Mouse (Mus musculus) brain, embryonic 14.5 days (tissue): ENCODE results near the gene Mrpl51. TPM values are rescaled to one million over a fixed set of nuclear protein-coding genes. Genes with fewer than 3 reads are reported as not detected.
A peak's percentile ranks its signal among the peaks of the same experiment; 100 is the strongest.
"Not testable (repeated sequence)": the region's sequence is repeated elsewhere in the genome, so short reads cannot be mapped to it uniquely, and the experiment has no call there.

ENCODE experiments used
- DNase-seq: peaks from one replicate; pipeline ENCODE4 v3.0.0-alpha.2; 2011; ENCODE audit warnings: low read depth
- CTCF ChIP-seq: fragments of 200-500 bp; IDR thresholded peaks from 2 replicates; pipeline ENCODE4 v1.5.1; 2012; ENCODE audit warnings: inconsistent platforms, mild to moderate bottlenecking, moderate library complexity, borderline replicate concordance; ENCODE audit not compliant: insufficient read depth, insufficient read length; ENCODE audit errors: extremely low read depth
- POLR2A ChIP-seq: fragments of 200-500 bp; IDR thresholded peaks from 2 replicates; pipeline ENCODE4 v1.6.1; 2012; ENCODE audit warnings: mild to moderate bottlenecking, inconsistent platforms, borderline replicate concordance; ENCODE audit not compliant: poor library complexity, insufficient read depth, insufficient read length, severe bottlenecking; ENCODE audit errors: extremely low read depth
- polyA plus RNA-seq: library from polyadenylated mRNA; depleted of rRNA; stranded (reverse); fragments of >200 nt; gene quantifications from 2 replicates; pipeline ENCODE4 v1.2.3, GENCODE M21; 2012

Mrpl51 gene
- polyA plus RNA-seq, 1 experiment, result 48.9 TPM

- TF ChIP-seq POLR2A (no peak), CTCF (no peak)
- DNase-seq, result no peak
Observed at GRCm38 (mm10) chr6:125153682-125154081, 37.9 kb upstream of the Mrpl51 start.

GRCm38 (mm10) chr6:125154550-125154949 is 37.1 kb upstream of the Mrpl51 start:
- DNase-seq, result peak; percentile 79
- TF ChIP-seq POLR2A (no peak), CTCF (peak; percentile 39; the same call in 1 of the 2 replicates)

- TF ChIP-seq POLR2A (no peak), CTCF (no peak)
- no peak for DNase-seq
Observed at GRCm38 (mm10) chr6:125155262-125155661, 36.3 kb upstream of the Mrpl51 start.

GRCm38 (mm10) chr6:125156491-125156890 is 35.1 kb upstream of the Mrpl51 start:
- DNase-seq, result no peak
- TF ChIP-seq CTCF (no peak), POLR2A (no peak)

GRCm38 (mm10) chr6:125156903-125157614 is 34.5 kb upstream of the Mrpl51 start:
- TF ChIP-seq POLR2A (no peak), CTCF (no peak)
- no peak for DNase-seq

- TF ChIP-seq CTCF (no peak), POLR2A (no peak)
- no peak for DNase-seq
Observed at GRCm38 (mm10) chr6:125158944-125159492, 32.6 kb upstream of the Mrpl51 start.

GRCm38 (mm10) chr6:125159773-125160557 is 31.6 kb upstream of the Mrpl51 start:
- no peak for DNase-seq
- TF ChIP-seq CTCF, result no peak
- no peak for TF ChIP-seq POLR2A

GRCm38 (mm10) chr6:125160558-125160853 is 31.1 kb upstream of the Mrpl51 start:
- DNase-seq, result no peak
- TF ChIP-seq POLR2A, result no peak
- TF ChIP-seq CTCF, result no peak

GRCm38 (mm10) chr6:125160854-125161760 is 30.5 kb upstream of the Mrpl51 start:
- TF ChIP-seq CTCF (no peak), POLR2A (0 out of 2 replicates have a peak, but pooled peaks have one; percentile 5)
- peak; percentile 42 for DNase-seq

GRCm38 (mm10) chr6:125161971-125162370 is 29.6 kb upstream of the Mrpl51 start:
- DNase-seq, result peak; percentile 82
- peak; percentile 61; the same call in 1 of the 2 replicates for TF ChIP-seq CTCF

GRCm38 (mm10) chr6:125162615-125163305 is 28.8 kb upstream of the Mrpl51 start:
- DNase-seq, result not testable (repeated sequence)
